Mouse (Mus musculus) urinary bladder, postnatal 10 days (tissue): Measurements from ENCODE around the gene Serpini1.
A peak's percentile ranks its signal among the peaks of the same experiment; 100 is the strongest.

Source experiments
- DNase-seq: peaks from one replicate; pipeline ENCODE4 v3.0.0; 2022; ENCODE audit warnings: low spot score

Gene Serpini1

GRCm38 (mm10) chr3:75557292-75557691 lies at the start of gene Serpini1:
Gene Serpini1, plus strand, starts transcription at chr3:75557547.
- peak; percentile 32 for DNase-seq

- no peak for DNase-seq
Measured at GRCm38 (mm10) chr3:75517631-75518250, 39.6 kb upstream of the Serpini1 start.

DNA sequence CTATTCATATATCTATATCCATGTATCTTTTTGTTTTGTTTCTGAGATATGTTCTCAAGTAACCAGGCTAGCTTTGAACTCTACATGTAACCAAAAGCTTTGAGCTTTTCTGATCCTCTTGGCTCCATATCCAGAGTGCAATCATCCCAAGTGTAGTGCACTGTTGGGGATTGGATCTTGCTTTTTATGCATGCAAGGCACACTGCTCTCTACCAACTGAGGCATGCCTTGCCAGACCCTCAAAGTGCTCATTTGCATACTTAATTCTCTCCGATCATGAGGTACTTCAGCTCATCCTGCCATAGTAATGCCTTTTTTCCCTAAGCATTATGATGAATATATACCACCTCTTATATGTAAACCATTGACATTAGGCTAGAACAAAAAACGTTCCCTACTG lies 36.0 kb upstream of the Serpini1 start:
- no peak for DNase-seq

GRCm38 (mm10) chr3:75522527-75522926 lies 34.8 kb upstream of the Serpini1 start:
- no peak for DNase-seq

- no peak for DNase-seq
Measured at GRCm38 (mm10) chr3:75531074-75531473, 26.3 kb upstream of the Serpini1 start.

DNA sequence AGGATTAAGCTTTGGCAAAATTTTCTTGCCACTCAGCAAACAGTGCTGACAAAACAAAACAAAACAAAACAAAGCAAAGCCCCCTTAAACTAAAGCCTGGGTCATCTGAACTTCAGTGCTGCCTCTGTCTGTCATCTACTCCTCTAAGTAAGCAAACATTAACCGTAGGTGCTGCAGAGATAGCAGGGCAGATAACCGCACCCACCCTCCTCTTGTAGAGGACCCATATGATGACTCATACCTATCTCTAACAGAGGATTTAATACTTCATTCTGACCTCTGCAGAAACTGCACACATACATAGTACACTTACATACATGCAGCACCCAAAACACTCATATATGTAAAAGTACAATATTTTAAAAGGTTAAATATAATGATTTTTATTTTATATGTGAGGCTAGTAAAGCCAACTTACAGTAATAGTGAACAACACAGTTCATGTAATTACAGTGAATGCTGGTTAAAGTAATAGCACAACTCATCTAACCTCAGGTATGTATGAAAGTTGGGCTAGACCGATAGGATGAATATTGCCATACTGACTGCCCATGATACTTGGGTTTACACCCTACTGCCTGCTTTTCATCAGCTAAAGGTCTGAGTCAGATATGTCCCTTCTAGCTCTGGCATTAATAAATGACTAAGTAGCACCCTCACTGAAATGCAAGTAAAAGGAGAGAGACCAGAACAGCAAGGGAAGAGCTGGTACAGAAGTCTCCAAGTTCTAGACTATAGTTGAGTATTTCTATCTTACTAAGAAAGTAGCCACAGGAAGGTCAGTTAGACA lies 23.1 kb upstream of the Serpini1 start:
- DNase-seq = no peak

- no peak for DNase-seq
Measured at GRCm38 (mm10) chr3:75541259-75541658, 16.1 kb upstream of the Serpini1 start.

- DNase-seq = no peak
Measured at GRCm38 (mm10) chr3:75542852-75543251, 14.5 kb upstream of the Serpini1 start.

GRCm38 (mm10) chr3:75544287-75544686 lies 13.1 kb upstream of the Serpini1 start:
- no peak for DNase-seq

DNA sequence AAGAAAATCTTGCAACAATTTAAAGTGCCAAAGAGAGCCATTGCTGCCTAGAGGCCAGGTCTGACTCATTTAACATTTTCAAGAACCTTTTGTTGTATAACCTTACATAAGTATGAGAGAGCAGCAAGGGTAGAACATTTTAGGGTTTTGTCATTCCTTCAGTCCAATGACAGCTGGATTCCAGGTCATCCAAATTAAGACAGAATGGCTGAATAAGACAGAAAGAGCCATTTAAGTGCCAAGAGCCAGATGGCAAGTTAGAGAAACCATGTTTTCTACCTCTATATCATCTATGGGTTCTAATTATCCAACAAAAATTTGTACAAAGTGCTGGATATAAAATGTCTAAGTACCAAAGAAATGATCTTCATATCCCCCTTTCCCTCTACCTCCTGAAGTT lies 6.1 kb upstream of the Serpini1 start:
- no peak for DNase-seq

DNA sequence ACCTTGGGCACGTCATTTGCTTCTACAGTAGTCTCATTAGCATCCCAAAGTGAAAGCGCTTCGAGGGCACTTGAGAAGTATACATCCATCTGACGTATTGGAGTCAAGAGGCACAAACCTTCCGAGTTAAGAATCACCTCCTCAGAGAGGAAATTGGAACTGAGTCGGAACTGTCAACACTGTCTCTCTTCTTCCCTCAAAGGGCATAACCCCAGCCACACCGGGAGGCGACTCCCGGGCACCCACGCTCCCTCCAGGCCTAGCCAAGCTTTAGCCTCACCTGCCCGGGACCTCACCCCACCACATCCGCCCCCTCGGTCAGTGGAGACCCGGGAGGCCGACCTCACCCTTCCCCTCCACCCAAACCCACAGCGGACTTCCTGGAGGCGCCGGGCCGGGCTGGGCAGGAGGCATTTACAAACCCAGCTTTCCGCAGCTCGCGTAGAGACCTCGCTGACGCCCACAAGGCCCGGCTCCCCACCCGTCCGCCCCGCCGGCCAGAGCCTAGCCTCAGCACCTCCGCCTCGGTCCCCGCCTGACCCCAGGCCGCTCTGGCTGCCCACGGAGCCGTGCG lies 1.1 kb upstream of the Serpini1 start:
- DNase-seq = peak; percentile 10

DNA sequence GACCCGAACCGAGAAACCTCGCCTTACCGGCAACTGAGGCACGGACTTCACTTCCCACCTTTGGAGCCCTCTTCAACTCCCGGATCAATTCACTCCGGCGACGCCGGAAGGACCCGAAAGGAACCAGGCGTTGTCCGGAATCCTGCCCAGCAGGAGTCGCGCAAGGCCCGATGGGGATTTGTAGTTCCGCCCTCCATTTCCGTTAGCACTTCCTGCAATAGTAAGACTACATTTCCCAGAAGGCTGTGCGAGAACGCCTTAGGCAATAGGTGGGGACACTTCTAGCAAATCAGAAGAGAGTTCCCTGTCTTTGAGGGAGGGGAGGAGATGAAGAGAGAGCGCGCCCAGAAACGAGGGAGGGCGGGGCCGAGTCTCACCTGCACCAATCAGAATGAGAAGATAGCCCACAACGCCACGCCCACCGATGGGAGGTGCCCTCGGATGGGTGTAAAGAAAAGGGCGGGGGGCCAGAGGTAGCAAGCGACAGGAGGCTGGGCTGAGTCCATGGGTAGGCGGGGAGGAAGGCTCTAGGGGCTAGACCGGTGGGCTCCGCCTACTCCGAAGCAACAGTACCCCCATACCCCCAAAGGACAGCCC lies 554 bp upstream of the Serpini1 start, which contains the start of gene Pdcd10:
Pdcd10 (minus strand) TSS at position 162 of the 597 bp plus-strand sequence.
- peak; percentile 93 for DNase-seq

DNA sequence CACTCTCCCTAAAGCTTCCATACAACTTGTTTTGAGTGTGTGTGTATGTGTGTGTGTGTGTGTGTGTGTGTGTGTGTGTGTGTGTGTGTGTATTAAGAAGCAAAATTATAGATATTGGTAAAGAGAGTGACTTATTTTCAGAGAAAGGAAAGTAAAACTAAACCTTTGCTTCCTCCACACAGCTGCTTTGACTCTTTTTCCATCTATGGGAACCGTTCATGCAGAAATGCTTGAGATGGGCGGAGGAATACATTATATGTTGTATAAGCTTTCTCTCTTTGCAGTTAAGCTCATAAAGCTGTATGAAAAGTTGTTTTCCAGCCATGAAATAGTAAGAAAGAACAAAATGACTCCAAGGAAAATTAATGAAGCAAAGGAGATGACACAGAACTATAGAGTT lies 16.7 kb downstream of the Serpini1 start:
- no peak for DNase-seq

GRCm38 (mm10) chr3:75575582-75575981 lies 18.2 kb downstream of the Serpini1 start:
- DNase-seq = no peak

- DNase-seq = no peak
Measured at GRCm38 (mm10) chr3:75579352-75579751, 22.0 kb downstream of the Serpini1 start.

DNA sequence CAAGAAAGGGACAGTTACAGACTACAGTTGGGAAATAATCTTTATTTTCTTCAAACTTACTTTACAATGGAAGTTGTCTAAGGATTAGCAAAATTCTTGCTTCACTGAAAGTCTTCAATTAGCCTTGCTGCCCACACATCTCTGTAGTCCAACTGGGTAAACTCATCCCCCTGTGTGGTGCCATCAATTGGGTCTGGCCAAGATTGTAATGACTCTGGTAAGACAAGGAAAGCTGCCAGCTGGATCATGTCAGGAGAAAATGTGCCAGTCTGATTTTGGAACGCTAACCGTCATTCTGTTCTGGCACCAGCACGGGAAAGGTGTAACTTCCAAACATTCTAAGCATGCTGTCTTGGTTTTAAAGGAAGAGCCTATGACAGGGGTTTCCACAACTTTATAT lies 25.9 kb downstream of the Serpini1 start:
- DNase-seq = no peak

DNA sequence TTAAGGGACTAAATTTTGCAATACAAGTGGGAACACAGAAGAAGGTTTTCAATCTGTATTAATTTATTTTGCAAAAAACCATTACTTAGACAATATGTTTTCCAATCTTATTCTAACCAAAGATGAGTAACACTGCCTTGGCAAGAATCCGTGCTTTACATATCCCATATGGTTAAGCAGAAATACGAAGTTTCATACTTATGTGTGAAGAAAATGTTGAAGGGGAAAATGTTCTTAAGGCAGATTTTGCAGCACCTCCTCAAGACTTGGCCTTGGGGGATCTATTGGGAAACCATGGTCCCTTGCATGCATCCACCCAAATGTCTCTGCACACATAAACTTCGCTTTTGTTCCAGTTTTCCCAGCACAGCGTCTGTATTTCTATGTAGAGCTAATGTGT lies 27.6 kb downstream of the Serpini1 start:
- no peak for DNase-seq

DNA sequence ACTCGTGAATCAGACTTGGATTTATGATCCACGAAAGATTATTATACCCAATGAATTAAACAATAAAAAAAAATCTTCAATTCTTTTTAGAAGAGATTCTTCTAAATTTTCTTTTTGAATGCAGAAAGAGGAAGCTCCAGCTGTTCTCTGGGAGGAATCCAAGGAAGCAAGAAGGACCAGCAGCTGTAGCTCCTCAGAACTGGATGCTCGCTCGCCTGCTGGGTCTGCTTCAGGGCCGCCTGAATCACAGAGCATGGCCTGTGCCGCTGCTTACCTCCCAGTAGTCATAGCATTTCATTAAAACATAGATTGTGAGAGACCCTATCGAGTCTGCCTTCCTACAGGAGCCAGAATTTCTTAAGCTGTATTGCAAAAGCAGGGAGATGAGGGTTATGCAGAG lies 53.7 kb downstream of the Serpini1 start:
- DNase-seq = no peak

DNA sequence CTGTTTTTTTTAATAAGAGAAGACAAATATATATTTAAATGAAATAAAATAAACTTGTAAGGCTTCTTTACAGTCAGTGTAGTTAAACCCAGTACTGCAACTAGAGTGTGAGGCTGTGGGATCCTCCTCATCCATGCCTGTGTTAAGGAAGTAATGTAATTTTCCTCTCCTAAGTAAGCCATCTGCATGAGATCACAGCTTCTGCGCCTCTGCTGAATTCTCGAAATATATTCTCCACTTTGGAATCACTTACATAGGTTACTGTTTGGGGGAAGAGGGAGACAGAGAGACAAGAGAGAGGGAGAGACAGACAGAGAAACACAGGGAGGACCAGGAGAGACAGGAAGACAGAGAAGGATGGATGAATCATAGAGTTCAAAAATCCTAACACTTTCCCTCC lies 67.3 kb downstream of the Serpini1 start:
- DNase-seq = no peak

DNA sequence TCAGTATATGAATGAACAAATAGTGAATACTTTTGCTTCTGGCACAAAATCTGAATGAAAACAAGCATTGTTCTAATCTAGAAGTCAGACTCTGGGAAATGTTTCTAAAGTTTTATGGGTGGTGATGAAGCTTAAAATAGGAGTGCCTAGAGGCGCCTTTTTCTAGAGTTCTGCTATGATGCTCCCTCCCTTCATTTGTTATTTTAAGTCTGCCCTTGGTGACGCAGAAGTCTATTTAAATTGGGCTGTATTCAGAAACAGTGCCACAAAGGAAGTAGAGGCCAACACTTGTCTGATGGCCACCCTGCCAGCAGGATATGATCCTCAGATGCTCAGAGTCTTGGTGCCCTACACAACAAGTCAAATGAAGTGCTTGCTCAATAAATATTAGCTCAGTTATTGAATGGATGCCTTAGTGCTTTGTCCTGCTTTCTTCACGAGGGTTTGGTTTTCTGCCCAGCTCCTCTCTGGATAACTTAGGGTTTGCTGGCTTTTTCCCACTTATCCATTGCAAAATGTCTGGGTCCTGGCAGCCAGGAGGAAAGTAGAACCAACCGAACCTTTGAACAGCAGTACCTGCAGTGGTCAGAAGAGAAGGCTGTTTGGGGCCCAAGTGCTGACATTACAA lies 73.8 kb downstream of the Serpini1 start:
- DNase-seq = no peak

GRCm38 (mm10) chr3:75633221-75633620 lies 75.9 kb downstream of the Serpini1 start:
- DNase-seq = no peak

- no peak for DNase-seq
Measured at GRCm38 (mm10) chr3:75633635-75634034, 76.3 kb downstream of the Serpini1 start.
